Mouse (Mus musculus) neural tube, embryonic 15.5 days (tissue): ENCODE measurements around the gene Gfra1. TPM values are rescaled to one million over a fixed set of nuclear protein-coding genes. Genes with fewer than 3 reads are reported as not detected.

Experiments used
- ATAC-seq: fragments of 200-750 bp; cut with Nextera tagmentation; 2 replicates; pipeline ENCODE4 v1.8.0; 2017; ENCODE audit warnings: mild to moderate bottlenecking, moderate TSS enrichment, moderate library complexity; ENCODE audit not compliant: low FRiP score
- H3K27ac ChIP-seq: fragments of 300-500 bp; sonication (generic); replicated peaks from 2 replicates; pipeline ENCODE4 v1.5.1; 2015; ENCODE audit warnings: mild to moderate bottlenecking, inconsistent platforms
- H3K27me3 ChIP-seq: fragments of 300-500 bp; sonication (generic); replicated peaks from 2 replicates; pipeline ENCODE4 v1.6.1; 2015; ENCODE audit warnings: inconsistent platforms
- H3K36me3 ChIP-seq: fragments of 300-500 bp; sonication (generic); 2 replicates; pipeline ENCODE4 v1.6.1; 2015; ENCODE audit warnings: inconsistent platforms
- H3K4me1 ChIP-seq: fragments of 300-500 bp; sonication (generic); 2 replicates; pipeline ENCODE4 v1.6.1; 2015; ENCODE audit warnings: inconsistent platforms
- H3K4me2 ChIP-seq: fragments of 300-500 bp; sonication (generic); 2 replicates; pipeline ENCODE4 v1.6.1; 2015; ENCODE audit warnings: inconsistent platforms, mild to moderate bottlenecking, moderate library complexity
- H3K4me3 ChIP-seq: fragments of 300-500 bp; sonication (generic); replicated peaks from 2 replicates; pipeline ENCODE4 v1.5.1; 2015; ENCODE audit warnings: mild to moderate bottlenecking, inconsistent platforms
- H3K9ac ChIP-seq: fragments of 300-500 bp; sonication (generic); replicated peaks from 2 replicates; pipeline ENCODE4 v1.6.1; 2015; ENCODE audit warnings: mild to moderate bottlenecking, inconsistent platforms
- H3K9me3 ChIP-seq: fragments of 300-500 bp; sonication (generic); replicated peaks from 2 replicates; pipeline ENCODE4 v1.6.1; 2016; ENCODE audit warnings: inconsistent platforms
- WGBS: fragments of 180-500 bp; shearing (Covaris S2); methylation state at CpG from one replicate; pipeline ENCODE4 v1.1.7; 2015; ENCODE audit warnings: mixed read lengths; 5-methylcytosine and 5-hydroxymethylcytosine counted together
- polyA plus RNA-seq: library from polyadenylated mRNA; unstranded; fragments of >200 nt; fragmentation: Nextera tagmentation; extraction: Ambion mirVana; gene quantifications from 2 replicates; pipeline ENCODE4 v1.2.1, GENCODE M21; 2015

Gfra1 gene
- polyA plus RNA-seq, 1 experiment from 2014 or later = 65.1 TPM

DNA sequence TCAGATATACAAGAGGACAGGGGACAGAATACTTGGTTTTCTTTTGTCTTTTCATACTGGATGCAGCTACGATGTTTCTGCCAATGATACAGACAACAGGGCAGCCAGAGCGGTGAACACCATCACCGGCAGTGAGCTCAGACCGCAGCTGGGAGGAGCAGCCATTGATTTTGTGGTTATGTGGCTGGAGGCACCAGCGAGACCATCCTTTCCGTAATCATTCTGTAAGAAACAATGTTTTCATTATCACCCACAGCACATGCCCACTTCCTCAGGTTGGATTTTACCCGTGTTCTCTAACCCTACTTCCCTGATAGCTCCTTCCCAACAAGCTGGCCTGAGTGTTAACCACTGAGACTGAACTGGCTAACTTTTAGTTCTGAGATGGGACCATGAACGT, 217.4 kb downstream of the Gfra1 start:
- no peak overlapping the region for H3K4me3 ChIP-seq
- H3K27ac ChIP-seq = no peak overlapping the region
- no peaks in the 10 kb centered on the region for H3K36me3 ChIP-seq
- 74% methylated on average over 8 of the region's 8 CpGs for WGBS
- peaks cover 15% of the 10 kb centered on the region for H3K4me1 ChIP-seq
- no peaks in the 10 kb centered on the region for H3K9me3 ChIP-seq
- H3K27me3 ChIP-seq = no peaks in the 10 kb centered on the region
- no peak overlapping the region for H3K4me2 ChIP-seq
- ATAC-seq = no peak
- no peak overlapping the region for H3K9ac ChIP-seq

DNA sequence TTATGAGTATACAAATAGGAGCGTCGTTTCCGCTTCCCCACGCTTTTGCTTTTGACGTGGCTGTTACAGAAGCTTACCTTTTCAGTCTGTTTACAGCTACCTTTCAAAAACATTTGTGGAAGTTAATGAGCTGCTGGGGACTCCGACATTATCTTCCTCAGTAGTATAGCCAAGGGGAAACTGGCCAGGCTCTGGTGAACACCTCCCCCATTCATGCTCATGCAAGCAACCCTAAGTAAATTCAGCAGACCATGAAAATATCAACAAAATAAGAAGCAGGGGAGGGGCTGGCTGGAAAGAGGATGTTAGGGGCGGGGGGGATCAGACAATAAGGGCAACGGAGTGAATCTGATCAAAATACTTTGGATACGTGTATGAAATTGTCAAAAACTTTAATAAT, 228.0 kb downstream of the Gfra1 start:
- Histone ChIP-seq H3K27ac (no peak overlapping the region), H3K36me3 (no peaks in the 10 kb centered on the region), H3K4me3 (no peak overlapping the region), H3K27me3 (no peaks in the 10 kb centered on the region), H3K4me2 (no peak overlapping the region), H3K9me3 (no peaks in the 10 kb centered on the region), H3K9ac (no peak overlapping the region), H3K4me1 (peaks cover 34% of the 10 kb centered on the region)
- no peak for ATAC-seq
- 58% methylated on average over 9 of the region's 9 CpGs for WGBS

DNA sequence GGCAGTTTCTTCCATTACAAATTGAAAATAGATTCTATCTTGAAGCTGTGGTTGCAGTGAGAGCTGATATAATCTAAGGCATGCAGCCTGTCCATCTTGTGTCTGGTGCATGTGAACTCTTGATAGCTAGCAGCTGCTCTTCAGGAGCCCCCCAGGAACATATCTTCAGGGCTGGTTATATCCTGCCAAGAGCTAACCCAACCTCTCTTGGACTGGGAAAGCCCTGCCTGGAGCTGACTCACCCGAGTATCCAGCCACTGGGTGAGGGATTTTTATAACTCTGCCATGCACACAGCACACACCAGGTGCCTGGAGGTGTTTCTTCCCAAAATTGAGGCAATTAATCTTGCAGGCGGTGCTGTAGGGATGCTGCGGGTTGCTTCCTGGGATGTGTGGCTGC, 228.8 kb downstream of the Gfra1 start:
- ATAC-seq = no peak
- 19% methylated on average over 3 of the region's 3 CpGs for WGBS
- Histone ChIP-seq H3K27ac (no peak overlapping the region), H3K9me3 (no peaks in the 10 kb centered on the region), H3K4me2 (no peak overlapping the region), H3K4me3 (no peak overlapping the region), H3K9ac (no peak overlapping the region), H3K27me3 (no peaks in the 10 kb centered on the region), H3K36me3 (no peaks in the 10 kb centered on the region), H3K4me1 (peaks cover 34% of the 10 kb centered on the region)

DNA sequence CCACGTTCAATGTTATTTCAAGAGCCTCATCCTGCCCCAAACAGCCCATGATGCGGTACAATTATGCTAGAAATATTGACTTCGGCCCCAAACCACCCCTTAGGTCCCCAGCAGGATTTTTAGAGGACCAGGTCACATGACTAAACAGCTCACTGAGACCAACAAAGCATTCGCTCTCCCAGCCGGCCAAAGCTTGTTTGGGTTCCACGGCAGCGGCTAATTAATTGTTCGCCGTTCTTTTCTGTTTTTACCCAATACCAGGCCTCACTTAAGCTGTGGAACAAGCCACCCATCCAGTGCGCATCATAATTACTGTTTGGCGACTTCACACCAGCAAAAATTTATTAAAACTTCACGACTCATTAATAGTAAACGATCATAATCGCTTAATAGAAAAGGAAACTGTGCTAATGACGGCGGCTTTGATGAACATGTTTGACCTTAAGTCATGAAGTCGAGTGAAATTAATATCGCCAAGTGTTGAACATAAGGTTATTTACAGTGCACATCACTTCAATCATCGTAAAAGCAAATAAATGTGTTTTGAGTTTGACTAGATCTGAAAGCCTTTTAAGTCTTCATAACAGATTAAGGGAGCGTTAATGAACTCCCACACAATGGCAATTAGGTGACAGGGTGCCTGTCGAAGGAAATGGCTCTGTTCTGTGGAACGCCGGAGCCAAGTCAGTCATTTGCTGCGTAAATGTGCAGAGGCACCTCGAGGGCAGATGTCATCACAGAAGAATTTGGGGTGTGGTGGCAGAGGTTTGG, 235.5 kb downstream of the Gfra1 start:
- Histone ChIP-seq H3K36me3 (no peaks in the 10 kb centered on the region), H3K4me2 (no peak overlapping the region), H3K4me3 (no peak overlapping the region), H3K27me3 (no peaks in the 10 kb centered on the region), H3K27ac (no peak overlapping the region), H3K4me1 (peaks cover 12% of the 10 kb centered on the region; the same call in 1 of the 2 replicates), H3K9ac (no peak overlapping the region), H3K9me3 (no peaks in the 10 kb centered on the region)
- no peak for ATAC-seq
- WGBS = 42% methylated on average over 25 of the region's 25 CpGs

DNA sequence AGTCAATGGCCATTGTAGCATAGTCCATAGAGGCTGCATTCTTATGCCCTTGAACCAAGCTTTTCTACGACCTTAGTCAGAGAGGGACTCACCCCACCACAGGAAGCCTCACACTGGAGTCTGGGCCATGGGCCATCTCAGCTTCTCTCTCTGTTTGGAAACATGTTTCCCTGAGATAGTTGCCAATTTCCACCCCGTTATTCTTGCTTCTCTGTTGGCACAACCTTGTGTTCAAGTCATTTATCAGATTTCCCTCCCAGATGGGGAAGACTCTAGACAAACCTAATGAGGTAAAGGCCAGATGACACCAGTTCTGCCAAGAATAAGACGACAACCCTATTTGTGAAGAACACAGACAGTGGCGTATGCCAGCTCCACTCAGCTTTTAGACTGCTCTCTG, 238.1 kb downstream of the Gfra1 start:
- peaks cover 7% of the 10 kb centered on the region; the same call in 1 of the 2 replicates for H3K4me1 ChIP-seq
- no peak overlapping the region for H3K9ac ChIP-seq
- H3K27me3 ChIP-seq = no peaks in the 10 kb centered on the region
- no peak overlapping the region for H3K27ac ChIP-seq
- no peak for ATAC-seq
- no peaks in the 10 kb centered on the region for H3K36me3 ChIP-seq
- 64% methylated on average over 4 of the region's 4 CpGs for WGBS
- H3K4me2 ChIP-seq = no peak overlapping the region
- H3K9me3 ChIP-seq = no peaks in the 10 kb centered on the region
- no peak overlapping the region for H3K4me3 ChIP-seq

DNA sequence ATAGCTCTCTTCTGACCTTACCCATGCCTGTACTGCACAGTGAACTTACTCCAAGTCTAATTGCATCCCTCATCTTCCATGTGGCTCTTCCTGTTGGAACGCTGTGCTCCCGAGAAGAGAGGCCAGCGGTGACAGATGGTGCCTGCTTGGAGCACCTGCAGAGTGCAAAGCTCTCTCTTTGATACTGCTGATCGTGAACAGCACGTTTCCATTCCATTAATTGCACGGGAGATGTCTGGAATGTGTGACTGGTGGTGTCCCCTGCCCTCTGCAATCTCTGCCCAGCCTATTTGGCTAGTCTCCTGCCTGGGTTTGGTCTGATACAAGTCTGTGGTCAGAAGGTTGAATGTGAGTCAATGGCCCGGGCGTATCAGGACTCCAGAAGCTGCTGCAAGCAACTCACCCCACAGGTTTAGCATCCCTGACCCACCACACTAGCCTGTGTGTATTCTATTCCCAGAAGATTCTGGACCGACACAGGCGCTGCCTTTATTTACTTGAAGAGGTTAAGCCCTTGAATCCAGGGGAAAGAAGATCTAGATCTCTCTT, 249.1 kb downstream of the Gfra1 start:
- Histone ChIP-seq H3K4me2 (no peak overlapping the region), H3K4me1 (peaks cover 23% of the 10 kb centered on the region), H3K27ac (no peak overlapping the region), H3K36me3 (no peaks in the 10 kb centered on the region), H3K27me3 (0 out of 2 replicates have a peak, but pooled peaks cover 3% of the 10 kb centered on the region), H3K9me3 (no peaks in the 10 kb centered on the region), H3K4me3 (no peak overlapping the region), H3K9ac (no peak overlapping the region)
- whole genome bisulfite sequencing = 58% methylated on average over 10 of the region's 10 CpGs
- ATAC-seq = no peak

DNA sequence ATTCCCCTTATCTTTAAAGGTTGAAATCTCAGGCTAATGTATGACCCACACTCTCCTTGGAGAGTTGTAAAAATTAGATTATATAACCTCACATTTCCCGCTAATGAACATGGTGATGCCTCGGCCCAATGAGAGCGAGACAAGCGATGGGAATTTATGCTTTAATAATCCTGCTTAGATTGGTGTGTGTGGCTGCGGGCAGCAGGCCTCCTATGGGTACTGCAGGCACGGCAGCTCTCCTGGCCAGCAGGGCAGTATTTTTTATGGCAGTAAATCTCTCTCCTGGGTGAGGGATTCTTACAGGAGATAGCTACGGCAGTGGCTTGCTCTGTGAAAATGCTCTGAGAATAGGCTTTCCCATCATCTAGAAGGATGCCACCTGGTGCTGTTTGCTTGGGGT, 250.2 kb downstream of the Gfra1 start:
- Histone ChIP-seq H3K27ac (0 out of 2 replicates have a peak overlapping the region, but pooled peaks have one; percentile 34), H3K4me2 (no peak overlapping the region), H3K9me3 (no peaks in the 10 kb centered on the region), H3K4me1 (peaks cover 23% of the 10 kb centered on the region), H3K36me3 (no peaks in the 10 kb centered on the region), H3K4me3 (no peak overlapping the region), H3K27me3 (0 out of 2 replicates have a peak, but pooled peaks cover 3% of the 10 kb centered on the region), H3K9ac (no peak overlapping the region)
- ATAC-seq = peak; percentile 65; the same call in 1 of the 2 replicates
- 36% methylated on average over 7 of the region's 7 CpGs for WGBS

DNA sequence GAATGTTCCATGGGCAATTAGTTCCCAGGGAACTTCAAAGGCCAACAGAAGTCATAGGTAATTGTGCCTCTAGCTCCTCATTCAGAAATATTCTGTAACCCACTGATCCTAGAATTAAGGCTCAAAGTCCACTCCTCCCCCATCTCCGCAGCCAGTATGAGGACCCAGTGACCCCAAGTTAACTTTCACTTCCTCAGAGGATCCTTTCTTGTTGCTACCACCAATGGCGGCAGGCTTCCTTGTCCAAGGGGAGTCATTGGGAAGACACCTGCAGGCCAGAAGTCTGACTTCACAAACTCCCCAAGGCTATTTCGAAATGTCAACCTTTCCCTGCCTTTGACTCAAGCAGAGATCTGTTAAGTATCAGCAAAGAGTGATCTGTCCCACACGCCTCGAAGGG, 253.1 kb downstream of the Gfra1 start:
- H3K27ac ChIP-seq = no peak overlapping the region
- no peak for ATAC-seq

DNA sequence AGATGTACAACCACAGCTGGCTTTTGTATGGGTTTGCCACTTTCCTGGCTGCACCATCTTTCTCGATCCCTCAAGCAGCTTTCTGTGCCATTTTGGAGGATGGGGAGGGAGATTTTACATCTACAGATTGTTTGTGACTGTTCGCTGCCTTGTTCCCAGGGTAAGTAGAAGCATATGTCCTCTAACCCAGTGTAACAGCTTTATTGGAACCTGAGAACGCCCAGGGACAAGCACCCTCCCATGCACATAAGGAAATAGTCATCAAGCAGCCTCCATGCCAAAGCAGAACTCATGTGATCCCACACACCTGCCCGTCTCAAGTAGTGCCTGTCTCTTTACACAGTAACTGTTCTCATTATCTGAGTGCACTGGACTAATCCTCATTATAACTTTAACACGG, 256.0 kb downstream of the Gfra1 start:
- WGBS = 65% methylated on average over 5 of the region's 5 CpGs
- Histone ChIP-seq H3K4me2 (no peak overlapping the region), H3K27me3 (no peaks in the 10 kb centered on the region), H3K4me1 (peaks cover 10% of the 10 kb centered on the region), H3K9me3 (no peaks in the 10 kb centered on the region), H3K9ac (0 out of 2 replicates have a peak overlapping the region, but pooled peaks have one; percentile 3), H3K36me3 (no peaks in the 10 kb centered on the region), H3K4me3 (no peak overlapping the region), H3K27ac (no peak overlapping the region)
- no peak for ATAC-seq

More for the DNA sequence above, 253.1 kb downstream of the Gfra1 start:
- no peak overlapping the region for H3K4me3 ChIP-seq
- H3K4me2 ChIP-seq = no peak overlapping the region
- no peaks in the 10 kb centered on the region for H3K36me3 ChIP-seq
- peaks cover 31% of the 10 kb centered on the region for H3K4me1 ChIP-seq
- WGBS = 89% methylated on average over 5 of the region's 5 CpGs
- no peak overlapping the region for H3K9ac ChIP-seq
- H3K9me3 ChIP-seq = no peaks in the 10 kb centered on the region
- no peaks in the 10 kb centered on the region for H3K27me3 ChIP-seq

DNA sequence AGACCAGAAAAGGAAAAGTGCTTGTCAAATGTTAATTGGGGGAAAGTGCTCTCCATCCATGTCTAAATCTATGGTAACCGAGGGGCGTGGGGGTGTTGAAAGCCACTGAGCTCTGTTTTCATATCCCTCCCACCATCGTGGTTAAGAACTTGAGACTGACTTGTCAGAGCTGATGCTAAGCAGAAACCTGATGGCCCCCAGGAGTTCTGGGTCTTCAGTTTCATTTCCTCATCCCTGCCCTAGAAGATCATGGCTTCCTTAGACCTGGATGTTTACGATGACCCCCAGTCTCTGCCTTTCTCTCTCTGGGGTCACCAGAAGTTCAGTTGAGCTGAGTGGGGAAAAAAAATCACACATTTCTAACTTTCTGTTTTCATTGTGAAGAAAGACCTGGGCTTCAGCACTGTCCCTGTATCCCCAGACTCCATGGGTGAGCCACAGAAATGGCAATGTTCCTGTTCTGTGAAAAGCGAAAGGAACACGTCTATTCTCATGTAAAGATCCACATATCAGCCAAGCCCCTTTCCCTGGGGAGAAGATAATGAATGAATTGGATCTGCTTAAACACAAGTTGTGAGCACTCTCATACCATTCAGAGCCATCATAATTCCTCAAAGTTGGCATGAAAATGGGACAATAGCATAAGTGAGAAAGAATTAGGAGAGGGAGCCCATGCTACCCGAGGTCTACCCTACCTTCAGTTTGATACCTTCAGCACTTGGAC, 261.8 kb downstream of the Gfra1 start:
- WGBS = 75% methylated on average over 7 of the region's 7 CpGs
- Histone ChIP-seq H3K4me2 (no peak overlapping the region), H3K4me3 (no peak overlapping the region), H3K36me3 (no peaks in the 10 kb centered on the region), H3K27ac (no peak overlapping the region), H3K9ac (no peak overlapping the region), H3K4me1 (peaks cover 5% of the 10 kb centered on the region; the same call in 1 of the 2 replicates), H3K27me3 (no peaks in the 10 kb centered on the region), H3K9me3 (no peaks in the 10 kb centered on the region)
- no peak for ATAC-seq

DNA sequence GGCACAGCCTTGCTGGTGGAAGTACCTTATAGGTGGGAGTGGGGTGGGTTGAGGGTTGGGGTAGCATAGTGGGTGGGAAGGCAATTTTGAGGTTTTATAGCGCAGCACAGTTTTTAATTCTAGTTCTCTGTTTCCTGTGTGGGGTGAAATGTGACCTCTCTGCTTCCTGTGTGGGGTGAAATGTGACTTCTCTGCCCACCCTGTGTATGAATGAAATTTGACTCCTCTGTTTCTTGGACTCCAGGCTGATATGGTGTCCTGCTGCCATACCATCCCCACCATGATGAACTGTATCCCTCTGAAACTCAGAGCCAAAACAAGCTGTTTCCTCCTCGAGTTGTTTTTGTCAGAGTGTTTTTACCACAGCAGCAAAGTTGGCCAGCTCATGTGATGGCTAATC, 264.8 kb downstream of the Gfra1 start:
- no peak overlapping the region for H3K9ac ChIP-seq
- no peak overlapping the region for H3K4me3 ChIP-seq
- no peaks in the 10 kb centered on the region for H3K36me3 ChIP-seq
- H3K27ac ChIP-seq = no peak overlapping the region
- 79% methylated on average over 2 of the region's 2 CpGs for WGBS
- no peak overlapping the region for H3K4me2 ChIP-seq
- H3K27me3 ChIP-seq = no peaks in the 10 kb centered on the region
- no peak for ATAC-seq
- no peaks in the 10 kb centered on the region for H3K4me1 ChIP-seq
- H3K9me3 ChIP-seq = no peaks in the 10 kb centered on the region

DNA sequence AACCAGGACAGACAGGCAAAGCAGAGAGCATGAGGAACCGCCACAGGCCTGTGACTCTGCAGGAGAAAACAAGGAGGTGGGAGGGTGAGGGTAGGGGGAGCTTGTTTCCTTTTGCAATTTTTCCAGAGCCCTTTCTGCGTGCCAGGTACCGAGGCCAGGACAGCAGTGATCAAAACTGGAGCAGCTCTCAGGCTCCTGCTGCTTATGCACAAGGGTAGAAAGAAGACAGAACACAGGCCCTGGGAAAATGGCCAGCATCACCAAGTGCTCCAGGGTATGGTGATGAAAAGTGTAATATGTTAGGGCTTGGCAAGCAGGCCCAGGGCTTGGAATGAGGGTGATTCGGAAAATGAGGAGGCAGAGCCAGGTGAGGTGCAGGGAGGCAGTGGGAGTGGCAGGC, 269.2 kb downstream of the Gfra1 start:
- H3K27ac ChIP-seq = no peak overlapping the region
- ATAC-seq = no peak
- H3K9ac ChIP-seq = no peak overlapping the region
- no peak overlapping the region for H3K4me2 ChIP-seq
- H3K4me3 ChIP-seq = no peak overlapping the region
- H3K9me3 ChIP-seq = no peaks in the 10 kb centered on the region
- no peaks in the 10 kb centered on the region for H3K27me3 ChIP-seq
- H3K36me3 ChIP-seq = no peaks in the 10 kb centered on the region
- 62% methylated on average over 4 of the region's 4 CpGs for WGBS
- H3K4me1 ChIP-seq = no peaks in the 10 kb centered on the region
